Mouse (Mus musculus): ENCODE data around the gene Naif1.

Naif1 gene

DNA sequence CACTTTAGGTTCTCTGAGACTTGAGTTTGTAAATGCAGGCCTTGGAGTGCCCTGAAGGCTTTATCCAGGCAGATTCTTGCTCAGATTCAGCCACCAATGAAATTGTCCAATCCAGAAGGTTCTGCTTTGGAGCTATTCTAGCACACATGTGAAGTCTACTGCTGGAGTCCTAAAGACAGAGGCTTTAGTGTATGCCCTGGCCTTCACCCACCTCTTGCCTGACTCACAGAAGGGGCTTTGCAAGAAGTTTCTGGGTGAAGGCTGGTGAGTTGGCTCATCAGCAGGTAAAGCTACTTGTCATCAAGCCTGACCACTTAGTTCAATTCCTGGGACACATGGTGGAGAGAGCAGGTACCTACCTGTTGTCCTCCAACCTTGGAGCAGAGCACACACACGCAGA lies 24.1 kb upstream of the Naif1 start:
- in situ Hi-C loops (cut with MboI; ENCODE audit: low sequenced_read_pairs) = no loop called here

DNA sequence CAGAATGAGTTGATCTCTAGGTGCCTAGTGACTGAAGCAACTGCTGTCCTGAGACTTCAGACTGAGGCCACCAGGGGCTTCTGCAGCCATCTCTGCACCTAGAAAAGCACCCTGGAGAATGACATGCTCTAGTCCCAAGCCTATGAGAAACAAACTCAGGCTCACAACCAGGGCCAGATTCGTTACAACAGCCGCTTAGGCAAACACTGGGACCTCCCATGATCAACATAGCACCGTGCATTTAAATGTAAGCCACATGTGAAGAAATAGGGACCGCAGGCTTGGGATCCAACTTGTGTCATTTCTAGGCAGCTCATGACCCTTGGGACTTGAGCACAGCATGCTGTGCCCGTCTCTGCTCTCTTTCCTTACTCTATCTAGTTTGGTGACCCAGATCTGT lies 22.5 kb upstream of the Naif1 start:
- in situ Hi-C loops (cut with MboI; ENCODE audit: low sequenced_read_pairs) = no loop called here

DNA sequence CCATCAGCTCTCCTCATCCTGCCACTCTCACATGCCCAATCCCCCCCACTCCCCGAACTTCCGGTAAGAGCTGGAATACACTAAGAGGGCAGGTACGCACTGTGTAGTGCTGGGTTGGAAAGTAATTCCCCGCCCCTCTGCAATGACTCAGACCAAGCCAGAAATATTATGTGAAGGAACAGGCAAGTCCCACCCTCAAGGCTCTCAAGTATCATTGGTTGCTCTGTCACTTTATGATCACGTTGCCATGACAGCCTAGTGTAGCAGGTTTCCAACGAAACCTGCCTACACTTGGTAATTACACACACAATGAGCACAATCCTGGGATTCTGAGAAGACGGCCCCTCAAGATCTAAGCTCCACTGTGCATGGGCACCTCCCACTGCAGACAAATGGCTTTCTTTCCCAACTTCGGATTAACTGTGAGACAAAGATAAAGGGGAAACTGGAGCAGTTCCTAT lies 22.0 kb upstream of the Naif1 start:
- in situ Hi-C loops (cut with MboI; ENCODE audit: low sequenced_read_pairs) = no loop called here

DNA sequence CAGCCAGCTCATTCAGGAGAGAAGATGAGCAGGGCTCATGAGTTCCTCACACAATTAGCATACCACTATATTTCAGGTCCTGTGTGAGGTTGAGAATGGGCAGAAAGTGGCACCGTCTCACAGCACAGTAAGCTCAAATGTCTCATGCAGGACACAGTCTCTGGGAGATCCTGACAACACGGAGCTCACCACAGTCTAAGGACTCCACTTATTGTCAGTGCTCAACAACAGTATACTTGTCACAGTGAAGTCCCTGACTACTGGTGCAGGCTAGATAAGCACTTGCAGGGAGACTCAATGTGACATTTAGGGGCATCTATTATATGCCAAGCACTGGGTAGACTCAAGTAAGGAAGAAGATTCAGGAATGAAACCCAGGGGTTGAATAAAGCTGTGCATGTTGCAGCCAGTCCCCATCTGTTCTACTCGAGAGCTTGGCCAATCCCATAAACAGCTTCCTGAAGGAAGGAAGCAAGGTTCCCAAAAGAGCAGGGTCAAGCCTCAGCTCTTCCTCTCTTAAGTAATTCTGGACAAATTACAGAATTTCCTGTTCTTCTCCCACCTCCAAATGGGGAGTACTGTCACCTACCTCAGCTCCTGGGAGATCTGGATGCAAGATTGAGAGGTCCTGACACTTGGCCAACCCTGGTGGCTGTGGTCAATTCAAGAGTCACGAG lies 20.9 kb upstream of the Naif1 start:
- in situ Hi-C loops (cut with MboI; ENCODE audit: low sequenced_read_pairs) = no loop called here

DNA sequence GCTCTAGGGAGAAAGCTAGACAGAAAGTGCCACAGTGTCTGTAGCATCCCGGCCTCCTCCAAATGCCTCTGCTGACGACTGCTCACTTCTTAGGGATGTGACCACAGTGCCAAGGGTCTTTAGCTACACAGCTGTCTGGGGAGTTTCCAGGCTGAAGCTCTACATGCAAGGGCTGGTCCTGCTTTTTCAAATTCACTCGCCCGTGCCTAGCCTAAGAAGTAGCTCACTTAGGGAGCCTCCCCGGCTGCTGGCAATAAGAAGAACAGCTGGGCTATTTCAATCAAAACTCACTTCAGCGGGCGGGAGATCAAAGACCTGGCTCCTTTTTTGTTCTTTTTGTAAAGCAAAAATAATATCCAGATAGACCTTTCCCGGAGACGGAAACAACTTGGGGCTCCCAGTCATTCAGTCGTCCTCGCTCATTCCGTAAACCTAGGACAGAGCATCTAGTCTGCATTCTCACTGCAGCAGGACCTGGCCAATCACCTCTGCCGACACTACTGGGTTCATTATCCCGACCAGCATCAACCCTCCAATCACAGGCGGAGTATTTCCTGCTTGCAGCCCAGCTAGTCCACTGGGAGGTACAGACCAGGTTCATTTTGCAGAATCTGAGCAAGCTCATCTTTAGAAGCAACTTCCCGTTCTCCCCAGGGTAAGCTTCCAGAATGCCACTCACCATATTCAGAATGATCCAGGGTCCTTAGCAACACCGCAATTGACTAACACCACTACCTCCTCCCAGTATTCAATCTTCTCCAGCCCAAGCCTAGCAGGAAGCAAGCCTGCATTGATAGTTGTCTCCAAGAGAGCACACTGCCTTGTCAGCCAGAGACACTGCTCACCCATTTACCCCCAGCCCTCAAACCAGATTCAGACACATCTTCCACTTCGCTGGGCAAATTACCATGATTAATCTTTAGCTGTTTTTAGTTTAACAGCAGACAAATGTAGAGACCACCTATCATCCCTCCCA lies 19.3 kb upstream of the Naif1 start:
- in situ Hi-C loops (cut with MboI; ENCODE audit: low sequenced_read_pairs) = no loop called here

DNA sequence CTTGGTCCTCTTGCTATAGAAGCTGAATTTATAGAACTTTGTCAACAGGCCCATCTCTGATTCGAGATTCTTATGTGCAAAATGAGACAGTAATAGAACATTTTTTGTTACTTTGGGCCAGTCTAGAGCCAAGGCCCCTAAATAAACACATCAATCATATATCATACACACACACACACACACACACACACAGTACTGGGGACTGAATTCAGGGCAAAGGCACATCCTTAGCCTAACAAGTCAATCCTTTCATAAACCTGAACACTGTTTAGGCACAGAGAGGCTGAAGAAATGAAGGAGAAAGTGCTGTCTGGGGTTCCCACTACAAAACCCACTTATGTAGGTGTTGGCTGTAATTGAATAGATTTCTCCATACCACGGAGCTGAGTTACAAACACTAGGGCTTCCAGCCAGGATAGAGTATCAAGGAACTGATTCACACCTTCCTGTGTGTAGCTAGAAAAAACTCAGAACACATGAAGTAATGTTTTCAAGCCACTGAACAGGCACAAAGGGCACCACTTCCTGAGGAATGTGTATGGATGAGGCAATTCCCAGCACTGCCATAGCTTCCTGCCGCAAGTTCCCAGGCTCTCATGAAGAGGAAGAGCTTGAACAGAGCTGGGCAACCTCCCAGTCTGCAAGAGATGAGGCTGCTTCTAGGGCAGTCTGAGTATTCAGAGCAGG lies 13.4 kb upstream of the Naif1 start:
- in situ Hi-C loops (cut with MboI; ENCODE audit: low sequenced_read_pairs) = no loop called here

DNA sequence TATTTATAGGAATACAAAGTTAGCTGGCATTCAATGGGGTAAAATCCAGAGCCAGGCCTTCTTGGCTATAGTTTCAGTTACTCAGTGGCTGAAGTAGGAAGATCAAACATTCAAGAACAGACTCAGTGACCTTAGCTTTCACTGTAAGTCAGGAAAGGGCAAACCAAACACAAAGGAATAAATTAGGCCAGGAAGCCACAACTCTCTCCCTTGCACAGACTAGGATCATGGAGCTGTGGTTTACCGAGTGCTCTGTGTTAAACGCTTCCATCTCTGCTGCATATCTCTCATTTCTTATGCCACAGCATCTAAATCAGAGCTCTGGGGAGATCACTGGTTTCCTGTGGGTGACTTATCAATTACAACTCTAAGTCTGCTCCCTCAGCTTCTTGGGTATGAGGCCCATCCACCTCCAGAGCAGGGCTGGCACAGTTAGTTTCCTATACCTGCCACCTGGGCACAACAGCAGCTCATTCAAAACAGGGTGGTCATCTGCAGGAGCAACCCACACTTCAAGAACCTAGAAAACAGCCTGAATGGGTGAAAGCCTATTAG lies 12.6 kb upstream of the Naif1 start:
- in situ Hi-C loops (cut with MboI; ENCODE audit: low sequenced_read_pairs) = no loop called here

DNA sequence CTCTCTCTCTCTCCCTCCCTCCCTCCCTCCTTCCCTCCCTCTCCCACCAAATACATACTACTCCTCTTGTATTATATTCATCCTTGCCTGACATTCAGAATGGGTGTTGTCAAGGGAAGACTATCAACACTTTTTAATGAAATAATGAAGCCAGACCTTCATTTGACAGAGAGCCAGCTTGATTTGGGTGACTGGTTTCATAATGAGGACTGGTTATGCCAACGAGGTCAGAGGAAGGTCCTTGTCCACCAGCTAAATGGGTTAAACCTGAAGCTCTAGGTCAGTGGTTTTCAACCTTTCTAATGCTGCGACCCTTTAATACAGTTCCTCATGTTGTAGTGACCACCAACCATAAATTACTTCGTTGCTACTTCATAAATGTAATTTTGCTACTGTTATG lies 11.5 kb upstream of the Naif1 start:
- in situ Hi-C loops (cut with MboI; ENCODE audit: low sequenced_read_pairs) = no loop called here

DNA sequence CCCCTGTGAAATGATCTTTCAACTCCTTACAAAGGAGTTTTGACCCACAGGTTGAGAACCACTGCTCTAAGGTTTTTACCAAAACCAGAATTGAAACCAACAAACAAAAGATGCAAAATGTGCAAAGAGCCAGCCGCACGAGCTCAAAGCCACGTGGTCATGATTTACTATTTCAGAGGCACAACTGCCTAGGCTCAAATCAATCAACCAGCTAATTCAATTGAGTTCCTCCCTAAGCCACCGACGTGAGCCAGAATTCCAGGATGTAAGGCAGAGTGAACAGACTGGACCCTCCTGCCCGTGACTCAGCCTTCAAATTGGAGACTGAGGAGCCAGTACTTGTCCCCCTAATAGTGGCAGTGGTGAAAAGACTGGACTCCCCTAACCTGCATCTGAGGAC lies 11.1 kb upstream of the Naif1 start:
- in situ Hi-C loops (cut with MboI; ENCODE audit: low sequenced_read_pairs) = no loop called here

DNA sequence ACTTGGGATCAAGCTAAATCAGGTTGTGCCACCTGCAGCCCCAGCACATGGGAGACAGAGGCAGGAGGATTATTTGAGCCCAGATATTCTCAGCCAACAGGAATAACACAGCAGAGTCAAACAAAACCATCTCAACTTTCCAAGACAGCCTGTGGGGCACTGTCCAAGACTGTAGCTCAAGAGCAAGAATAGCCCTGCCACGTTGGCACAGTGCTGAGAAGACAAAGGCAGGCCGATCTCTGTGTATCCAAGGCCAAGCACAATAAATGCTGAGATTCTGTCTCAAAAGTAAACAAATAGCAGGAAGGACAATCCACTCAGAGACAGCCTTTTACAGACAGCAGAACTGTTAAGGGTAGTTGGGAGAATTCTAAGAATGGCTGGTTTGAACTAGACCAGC lies 10.1 kb upstream of the Naif1 start:
- in situ Hi-C loops (cut with MboI; ENCODE audit: low sequenced_read_pairs) = no loop called here

DNA sequence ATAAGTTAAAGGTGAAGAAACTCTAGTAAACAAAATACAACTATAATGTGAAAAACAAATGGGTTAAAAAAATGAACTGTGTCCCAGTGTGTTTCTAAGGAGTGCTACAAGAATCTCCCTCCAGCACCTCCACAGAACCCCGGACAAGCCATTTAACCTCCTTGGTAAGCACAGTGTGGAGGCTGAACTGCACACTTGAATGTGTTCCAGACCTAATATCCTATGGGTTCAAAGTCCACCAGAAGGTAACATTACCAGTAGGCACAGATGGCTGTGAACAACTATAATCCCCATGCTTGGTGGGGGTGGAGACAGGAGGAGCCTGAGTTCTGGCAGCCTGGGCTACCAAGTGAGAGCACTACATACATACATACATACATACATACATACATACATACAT lies 9.6 kb upstream of the Naif1 start:
- in situ Hi-C loops (cut with MboI; ENCODE audit: low sequenced_read_pairs) = no loop called here

DNA sequence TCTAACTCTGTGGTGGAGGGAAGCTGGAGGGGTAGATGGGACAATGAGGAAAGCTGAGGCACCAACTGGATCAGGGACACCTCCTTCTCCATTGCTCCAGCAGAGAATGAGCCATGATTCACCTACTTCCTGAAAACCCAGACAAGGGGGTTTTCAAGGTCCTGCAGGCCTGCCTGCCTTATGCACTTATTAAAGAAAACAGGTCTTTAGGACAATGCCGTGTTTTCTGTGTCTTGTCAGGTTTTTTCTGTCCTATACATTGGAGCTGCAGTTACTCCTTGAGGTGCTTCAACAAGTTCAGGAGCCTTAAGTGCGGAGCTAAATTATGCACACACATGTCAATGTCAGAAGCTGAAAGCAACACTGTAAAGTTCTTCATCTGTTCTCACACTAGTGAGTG lies 8.7 kb upstream of the Naif1 start:
- in situ Hi-C loops (cut with MboI; ENCODE audit: low sequenced_read_pairs) = no loop called here

DNA sequence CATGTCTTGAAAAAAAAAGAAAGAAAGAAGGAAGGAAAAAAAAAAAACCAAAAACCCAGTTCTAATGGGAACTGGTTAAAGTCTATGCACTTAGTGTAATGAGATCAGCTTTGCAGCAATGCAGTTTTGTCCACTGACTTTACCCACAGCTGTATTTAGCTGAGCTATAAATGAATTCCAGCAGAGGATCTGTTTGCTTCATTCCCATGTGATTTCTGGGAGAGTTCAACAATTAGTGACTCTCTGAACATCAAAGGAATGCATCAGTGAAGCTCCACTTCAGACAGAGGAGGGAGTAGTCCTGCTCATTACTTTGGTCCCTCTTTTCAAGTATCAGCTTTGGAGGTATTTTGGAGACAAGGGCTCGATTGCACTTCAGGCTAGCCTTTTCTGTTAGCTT lies 4.7 kb upstream of the Naif1 start:
- in situ Hi-C loops (cut with MboI; ENCODE audit: low sequenced_read_pairs) = no loop called here

DNA sequence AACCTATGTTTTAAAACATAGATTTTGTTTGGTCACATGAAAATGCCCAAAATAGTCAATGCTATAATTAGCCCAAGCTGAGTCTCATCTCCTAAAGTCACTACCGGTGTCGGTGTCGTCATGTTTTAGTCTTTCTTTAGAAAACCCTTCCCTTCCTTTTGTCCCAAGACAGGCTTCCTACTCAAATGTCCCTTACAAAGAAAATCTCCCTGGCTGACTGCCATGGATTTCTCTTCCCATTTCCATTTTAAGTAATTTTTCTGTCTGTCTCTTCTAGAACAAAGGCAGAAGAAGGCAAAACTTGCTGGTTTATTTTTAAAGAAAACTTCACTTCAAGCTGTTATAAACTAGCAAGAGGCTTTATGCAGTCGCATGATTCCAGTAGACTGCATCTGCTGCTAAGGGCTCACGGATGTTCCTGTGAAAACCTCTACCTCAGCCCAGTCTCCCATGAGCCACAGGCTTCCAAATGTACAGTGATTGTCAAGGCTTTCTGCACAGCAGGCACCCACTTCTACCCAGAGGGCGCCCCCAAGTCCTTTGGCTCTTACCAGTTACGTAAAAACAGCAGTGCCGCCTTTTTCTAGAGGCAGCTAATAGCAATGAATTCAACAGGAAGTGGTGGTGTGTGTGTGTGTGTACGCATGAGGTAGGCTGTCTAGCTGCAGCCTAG lies 2.9 kb upstream of the Naif1 start:
- in situ Hi-C loops (cut with MboI; ENCODE audit: low sequenced_read_pairs) = no loop called here

DNA sequence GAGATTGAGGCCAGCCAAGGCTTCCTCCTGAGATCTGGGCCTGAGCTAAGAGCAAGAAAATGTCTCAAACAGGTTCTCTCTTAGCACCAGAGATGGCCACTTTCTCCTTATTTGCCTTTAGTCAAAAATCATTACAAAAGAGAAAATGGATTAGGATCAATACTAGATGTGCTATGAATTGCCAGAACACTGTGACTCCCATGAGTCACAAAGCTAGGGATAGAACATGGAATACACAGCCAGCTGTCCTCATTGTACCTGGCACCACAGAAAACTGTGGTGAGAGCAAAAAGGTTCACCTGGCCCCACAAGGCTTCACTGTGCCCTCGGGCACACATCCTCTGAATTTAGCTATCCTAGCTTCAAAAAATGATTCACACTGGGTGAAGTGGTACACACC lies 1.8 kb upstream of the Naif1 start:
- in situ Hi-C loops (cut with MboI; ENCODE audit: low sequenced_read_pairs) = no loop called here

DNA sequence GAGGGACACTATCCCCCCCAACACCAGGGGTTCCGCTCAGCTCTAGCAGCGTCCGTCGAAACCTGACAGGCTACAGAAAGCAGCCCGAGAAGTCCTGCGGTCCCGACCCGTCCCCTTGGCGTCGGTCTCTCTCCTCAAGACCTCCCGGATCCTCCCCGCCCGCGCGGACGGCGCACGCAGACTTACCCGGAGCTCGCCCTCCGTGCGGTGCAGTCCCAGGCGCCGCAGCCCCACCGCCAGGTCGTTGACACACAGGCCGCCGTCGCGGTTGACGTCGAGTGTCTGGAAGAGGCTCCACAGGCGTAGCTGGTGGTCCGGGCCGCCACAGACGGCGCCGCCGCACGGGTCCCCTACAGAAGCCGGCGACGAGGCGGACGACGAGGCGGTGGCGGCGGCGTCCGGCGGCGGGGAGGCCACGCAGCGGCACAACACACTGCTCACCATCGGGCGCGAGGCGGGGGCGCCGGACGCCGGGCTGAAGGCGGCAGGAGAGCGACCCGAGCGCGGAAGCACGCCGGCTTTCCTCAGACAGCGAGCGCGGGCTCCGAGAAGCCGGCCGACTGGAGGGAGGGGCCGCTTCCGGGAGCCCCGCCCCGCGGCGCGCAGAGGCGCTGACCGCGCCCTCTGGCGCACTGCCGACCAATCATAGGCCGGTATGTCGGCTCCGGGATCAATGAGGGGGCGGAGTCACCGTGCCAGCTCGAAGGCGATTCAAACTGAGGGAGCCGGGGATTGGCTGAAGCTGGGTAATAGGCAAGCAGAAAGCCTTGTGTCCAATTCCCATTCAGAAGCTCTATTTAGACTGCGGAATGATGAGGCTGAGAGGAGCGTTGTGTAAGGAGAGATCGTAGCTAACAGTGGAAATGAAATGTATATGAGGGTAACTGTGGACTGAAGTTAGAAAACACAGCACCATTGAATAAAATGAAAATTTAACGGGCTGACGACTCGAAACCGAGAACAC lies 906 bp downstream of the Naif1 start, which contains the start of gene Slc25a25:
Slc25a25 (minus strand) TSS at position 565 of the 964 bp plus-strand sequence.
- in situ Hi-C loops (cut with MboI; ENCODE audit: low sequenced_read_pairs) = no loop called here

DNA sequence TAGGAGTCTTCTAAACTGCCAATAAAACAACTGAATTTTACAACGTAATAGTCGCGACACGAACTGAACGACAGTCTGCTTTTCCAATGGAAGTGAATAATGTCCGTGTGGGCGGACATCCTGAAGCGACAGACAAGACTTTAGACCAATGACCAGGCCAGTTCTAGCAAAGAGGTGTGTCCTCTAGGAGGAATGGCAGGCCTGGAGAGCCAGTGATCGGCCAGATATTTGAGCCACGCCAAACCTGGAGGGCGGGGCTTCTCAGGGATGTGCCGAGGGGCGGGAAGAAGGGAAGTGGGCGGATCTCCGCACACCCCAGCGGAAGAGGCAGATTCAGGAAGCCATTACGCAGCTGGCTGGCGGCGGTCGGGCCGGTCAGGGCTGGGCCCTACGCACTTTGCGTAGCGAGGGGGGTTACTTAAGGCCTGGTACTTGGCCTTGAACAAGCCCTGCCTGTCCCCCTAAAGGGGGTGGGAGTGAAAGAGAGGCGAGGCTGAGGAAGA lies 1.7 kb downstream of the Naif1 start:
- in situ Hi-C loops (cut with MboI; ENCODE audit: low sequenced_read_pairs) = no loop called here

DNA sequence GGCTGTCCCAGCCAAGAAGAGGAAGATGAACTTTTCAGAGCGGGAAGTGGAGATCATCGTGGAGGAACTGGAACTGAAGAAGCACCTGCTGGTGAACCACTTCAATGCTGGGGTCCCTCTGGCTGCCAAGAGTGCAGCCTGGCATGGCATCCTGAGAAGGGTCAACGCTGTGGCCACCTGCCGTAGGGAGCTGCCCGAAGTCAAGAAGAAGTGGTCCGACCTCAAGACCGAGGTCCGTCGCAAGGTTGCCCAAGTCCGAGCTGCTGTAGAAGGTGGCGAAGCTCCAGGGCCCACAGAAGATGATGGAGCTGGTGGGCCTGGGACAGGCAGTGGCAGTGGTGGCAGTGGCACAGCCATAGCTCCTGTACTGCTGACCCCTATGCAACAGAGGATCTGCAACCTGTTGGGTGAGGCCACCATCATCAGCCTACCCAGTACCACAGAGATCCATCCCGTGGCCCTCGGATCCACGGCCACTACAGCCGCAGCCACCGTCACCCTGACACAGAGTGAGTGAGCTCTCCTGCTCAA lies 2.2 kb downstream of the Naif1 start:
- in situ Hi-C loops (cut with MboI; ENCODE audit: low sequenced_read_pairs) = no loop called here

All from CH12F3 (cell line).